Mouse (Mus musculus) kidney, adult 2 months (tissue): Measurements from ENCODE around the gene Yeats2. TPM values are rescaled to one million over a fixed set of nuclear protein-coding genes. Genes with fewer than 3 reads are reported as not detected.

Source experiments
- DNase-seq: peaks from one replicate; pipeline ENCODE4 v3.0.0; 2021
- H3K27ac ChIP-seq: fragments of 200-500 bp; 2 replicates; pipeline ENCODE4 v1.5.1; 2012; ENCODE audit warnings: low read depth, low read length, control low read depth, inconsistent platforms; ENCODE audit not compliant: insufficient read depth
- H3K27me3 ChIP-seq: fragments of 200-500 bp; replicated peaks from 2 replicates; pipeline ENCODE4 v1.6.1; 2012; ENCODE audit warnings: mild to moderate bottlenecking, moderate library complexity, low read length, inconsistent platforms; ENCODE audit not compliant: control insufficient read depth, insufficient read depth
- H3K36me3 ChIP-seq: fragments of 200-500 bp; 2 replicates; pipeline ENCODE4 v1.6.1; 2012; ENCODE audit warnings: mild to moderate bottlenecking, moderate library complexity, low read length, inconsistent platforms; ENCODE audit not compliant: control insufficient read depth, insufficient read depth
- H3K4me1 ChIP-seq: fragments of 200-500 bp; 2 replicates; pipeline ENCODE4 v1.6.1; 2011; ENCODE audit warnings: low read length; ENCODE audit not compliant: control insufficient read depth, insufficient read depth
- H3K4me3 ChIP-seq: fragments of 200-500 bp; 2 replicates; pipeline ENCODE4 v1.5.1; 2011; ENCODE audit warnings: mild to moderate bottlenecking, low read depth, low read length, control low read depth; ENCODE audit not compliant: insufficient read depth
- CTCF ChIP-seq: fragments of 200-500 bp; conservative IDR thresholded peaks from 2 replicates; pipeline ENCODE4 v1.5.1; 2011; ENCODE audit warnings: low read depth, mild to moderate bottlenecking, control low read depth, low read length, moderate library complexity, mixed read lengths; ENCODE audit not compliant: insufficient read depth, insufficient read length
- POLR2A ChIP-seq: fragments of 200-500 bp; IDR thresholded peaks from one replicate; pipeline ENCODE4 v1.6.1; 2011; ENCODE audit warnings: low read depth, low read length, control low read depth
- WGBS: fragments of 180-500 bp; shearing (Covaris S2); methylation state at CpG from one replicate; pipeline ENCODE4 v1.1.7; 2018; 5-methylcytosine and 5-hydroxymethylcytosine counted together
- polyA plus RNA-seq: library from polyadenylated mRNA; depleted of rRNA; stranded (reverse); fragments of >200 nt; gene quantifications from 2 replicates; pipeline ENCODE4 v1.2.3, GENCODE M21; 2012; rRNA removed

Yeats2 gene
- 11.9 and 16.8 TPM in 2 replicates for polyA plus RNA-seq

- under 1% methylated on average over 91 of the region's 92 CpGs for WGBS
- peaks cover 4% of the 10 kb centered on the region; the same call in 1 of the 2 replicates for H3K4me1 ChIP-seq
- peak within 1 kb of the TSS; percentile 49 for H3K27ac ChIP-seq
- H3K27me3 ChIP-seq = no peaks in the 10 kb centered on the region
- no peaks in the 10 kb centered on the region for H3K36me3 ChIP-seq
- peak; percentile 85 for DNase-seq
- peak within 1 kb of the TSS; percentile 86 for H3K4me3 ChIP-seq
- TF ChIP-seq CTCF = no peak
- peak; percentile 10 for TF ChIP-seq POLR2A
Measured at GRCm38 (mm10) chr16:20140772-20141531, at the start of gene Yeats2. Gene Yeats2 (plus strand): TSS chr16:20141063.

- 82% methylated on average over 2 of the region's 2 CpGs for WGBS
- DNase-seq = peak; percentile 30
- Histone ChIP-seq H3K4me3 (no peak overlapping the region), H3K27ac (no peak overlapping the region), H3K36me3 (peaks cover 5% of the 10 kb centered on the region; the same call in 1 of the 2 replicates), H3K4me1 (0 out of 2 replicates have a peak, but pooled peaks cover 5% of the 10 kb centered on the region), H3K27me3 (no peaks in the 10 kb centered on the region)
- TF ChIP-seq POLR2A = no peak
- peak; percentile 51 for TF ChIP-seq CTCF
Measured at GRCm38 (mm10) chr16:20095966-20096365, 44.9 kb upstream of the Yeats2 start.

- Histone ChIP-seq H3K4me3 (peak within 1 kb of the TSS; percentile 88), H3K4me1 (0 out of 2 replicates have a peak, but pooled peaks cover 5% of the 10 kb centered on the region), H3K27ac (peak within 1 kb of the TSS; percentile 99), H3K36me3 (peaks cover 5% of the 10 kb centered on the region; the same call in 1 of the 2 replicates), H3K27me3 (no peaks in the 10 kb centered on the region)
- peak; percentile 65 for TF ChIP-seq CTCF
- peak; percentile 87 for TF ChIP-seq POLR2A
- under 1% methylated on average over 29 of the region's 29 CpGs for WGBS
- DNase-seq = peak; percentile 98
Measured at GRCm38 (mm10) chr16:20097069-20097710, 43.7 kb upstream of the Yeats2 start, which contains the start of gene Klhl24. Gene Klhl24 (plus strand): TSS chr16:20097542.

- Histone ChIP-seq H3K27ac (peak overlapping the region; percentile 99), H3K4me1 (0 out of 2 replicates have a peak, but pooled peaks cover 5% of the 10 kb centered on the region), H3K36me3 (peaks cover 5% of the 10 kb centered on the region; the same call in 1 of the 2 replicates), H3K27me3 (no peaks in the 10 kb centered on the region), H3K4me3 (peak overlapping the region; percentile 88)
- TF ChIP-seq CTCF (no peak), POLR2A (no peak)
- peak; percentile 99 for DNase-seq
- under 1% methylated on average over 61 of the region's 61 CpGs for WGBS
Measured at GRCm38 (mm10) chr16:20097711-20098374, 43.0 kb upstream of the Yeats2 start.

GRCm38 (mm10) chr16:20098375-20098727 is 42.5 kb upstream of the Yeats2 start:
- TF ChIP-seq CTCF (no peak), POLR2A (no peak)
- 3% methylated on average over 4 of the region's 4 CpGs for WGBS

GRCm38 (mm10) chr16:20098866-20099629 is 41.8 kb upstream of the Yeats2 start:
- no peak overlapping the region for H3K4me3 ChIP-seq
- no peak for TF ChIP-seq POLR2A
- no peak for TF ChIP-seq CTCF
- H3K4me1 ChIP-seq = 0 out of 2 replicates have a peak, but pooled peaks cover 5% of the 10 kb centered on the region
- peak; percentile 55 for DNase-seq
- no peaks in the 10 kb centered on the region for H3K27me3 ChIP-seq
- peaks cover 9% of the 10 kb centered on the region; the same call in 1 of the 2 replicates for H3K36me3 ChIP-seq
- 65% methylated on average over 6 of the region's 6 CpGs for WGBS
- peak overlapping the region; percentile 25; the same call in 1 of the 2 replicates for H3K27ac ChIP-seq

More at GRCm38 (mm10) chr16:20098375-20098727, 42.5 kb upstream of the Yeats2 start:
- peak overlapping the region; percentile 71 for H3K27ac ChIP-seq
- no peaks in the 10 kb centered on the region for H3K27me3 ChIP-seq
- H3K4me1 ChIP-seq = 0 out of 2 replicates have a peak, but pooled peaks cover 5% of the 10 kb centered on the region
- peak overlapping the region; percentile 88 for H3K4me3 ChIP-seq
- peaks cover 5% of the 10 kb centered on the region; the same call in 1 of the 2 replicates for H3K36me3 ChIP-seq
- DNase-seq = no peak

GRCm38 (mm10) chr16:20106996-20107395 is 33.9 kb upstream of the Yeats2 start:
- Histone ChIP-seq H3K27me3 (no peaks in the 10 kb centered on the region), H3K27ac (no peak overlapping the region), H3K4me1 (peaks cover 11% of the 10 kb centered on the region; the same call in 1 of the 2 replicates), H3K4me3 (no peak overlapping the region), H3K36me3 (peaks cover 23% of the 10 kb centered on the region)
- WGBS = 89% methylated on average over 8 of the region's 8 CpGs
- no peak for DNase-seq
- TF ChIP-seq CTCF (no peak), POLR2A (no peak)
